Mouse (Mus musculus): ENCODE measurements around the gene Bmp10. TPM values are rescaled to one million over a fixed set of nuclear protein-coding genes. Genes with fewer than 3 reads are reported as not detected.

The Bmp10 gene
- polyA plus RNA-seq, 2 experiments: 0.18 to 0.65 TPM

DNA sequence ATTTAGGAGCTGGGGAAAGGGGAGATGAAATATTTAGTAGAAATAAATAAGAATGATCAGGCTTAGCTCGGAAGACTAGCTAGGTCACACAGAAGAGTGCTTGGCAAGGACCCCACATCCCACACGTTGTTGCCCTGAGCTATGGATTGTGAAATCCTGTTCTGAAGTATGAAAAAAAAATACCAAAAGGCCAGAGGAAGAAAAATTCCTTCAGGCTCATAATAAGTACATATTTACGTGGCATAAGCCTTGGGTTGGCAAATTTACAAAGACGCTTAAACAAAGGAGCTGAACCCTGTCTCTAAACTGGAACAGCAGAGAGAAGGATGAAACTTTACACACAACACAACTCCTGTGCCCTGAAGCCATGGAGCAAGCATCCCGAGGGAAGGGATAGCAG lies 56.0 kb downstream of the Bmp10 start:
- Histone ChIP-seq H3K4me2 (ENCODE audit: low read depth) (no peak overlapping the region), H3K4me3 (ENCODE audit: insufficient read depth in 1 of 2, low read depth in 2 of 2, low read length in 2 of 2) (no peak overlapping the region), H3K9ac (replicated peaks) (no peak overlapping the region), H3K36me3 (replicated peaks; ENCODE audit: control insufficient read depth, insufficient read depth, low read depth) (no peaks in the 10 kb centered on the region), H3K27me3 (ENCODE audit: control insufficient read depth, insufficient read depth, low read length) (no peaks in the 10 kb centered on the region), H3K27ac (no peak overlapping the region), H3K4me1 (replicated peaks; ENCODE audit: control insufficient read depth in 2 of 2, insufficient read depth in 2 of 2, low read length in 1 of 2) (no peaks in the 10 kb centered on the region), H3K9me3 (ENCODE audit: control insufficient read depth, low read length) (no peaks in the 10 kb centered on the region)
- DNase-seq (ENCODE audit: low read depth in 3 of 3, low spot score in 3 of 3): no peak
- no peak for TF ChIP-seq CTCF (IDR thresholded peaks at IDR 0.05; ENCODE audit: low read depth)
- no peak for TF ChIP-seq EP300 (IDR thresholded peaks at IDR 0.05; ENCODE audit: low read depth)
- ATAC-seq (ENCODE audit: insufficient read depth): no peak
- 57% methylated on average over 5 of the region's 5 CpGs for WGBS (ENCODE audit: insufficient replicate concordance)

Other genes starting within 250 kb of the Bmp10 start
- gene Antxr1, start 93.2 kb upstream of the Bmp10 start, polyA plus RNA-seq (2012; rRNA removed): 0.42 and 0.75 TPM in 2 replicates
- gene Antxr1, start 93.2 kb upstream of the Bmp10 start, polyA plus RNA-seq (2014; fragmentation: Nextera tagmentation; extraction: Ambion mirVana): 0.27 and 0.40 TPM in 2 replicates
- gene Gkn1, start 78.1 kb upstream of the Bmp10 start, polyA plus RNA-seq (2012; rRNA removed): not detected in 2 replicates
- not detected in 2 replicates for gene Gkn1, start 78.1 kb upstream of the Bmp10 start, polyA plus RNA-seq (2014; fragmentation: Nextera tagmentation; extraction: Ambion mirVana)
- gene Gkn2, start 55.6 kb upstream of the Bmp10 start, polyA plus RNA-seq (2012; rRNA removed): not detected in 2 replicates
- not detected in 2 replicates for gene Gkn2, start 55.6 kb upstream of the Bmp10 start, polyA plus RNA-seq (2014; fragmentation: Nextera tagmentation; extraction: Ambion mirVana)
- 0.03 and 0.08 TPM in 2 replicates for gene Gkn3, start 40.1 kb upstream of the Bmp10 start, polyA plus RNA-seq (2012; rRNA removed)
- gene Gkn3, start 40.1 kb upstream of the Bmp10 start, polyA plus RNA-seq (2014; fragmentation: Nextera tagmentation; extraction: Ambion mirVana): not detected in 2 replicates
- 1.2 and 1.5 TPM in 2 replicates for gene Arhgap25, start 104.3 kb downstream of the Bmp10 start, polyA plus RNA-seq (2012; rRNA removed)
- gene Arhgap25, start 104.3 kb downstream of the Bmp10 start, polyA plus RNA-seq (2014; fragmentation: Nextera tagmentation; extraction: Ambion mirVana): 2.3 and 2.6 TPM in 2 replicates
- gene Prokr1, start 161.7 kb downstream of the Bmp10 start, polyA plus RNA-seq (2012; rRNA removed): 2.9 TPM in 2 replicates
- gene Prokr1, start 161.7 kb downstream of the Bmp10 start, polyA plus RNA-seq (2014; fragmentation: Nextera tagmentation; extraction: Ambion mirVana): 4.6 and 4.9 TPM in 2 replicates
- gene Aplf, start 243.2 kb downstream of the Bmp10 start, polyA plus RNA-seq (2012; rRNA removed): 6.6 and 9.5 TPM in 2 replicates
- gene Aplf, start 243.2 kb downstream of the Bmp10 start, polyA plus RNA-seq (2014; fragmentation: Nextera tagmentation; extraction: Ambion mirVana): 16.5 and 17.9 TPM in 2 replicates

All from liver, embryonic 14.5 days (tissue).